Mouse (Mus musculus) kidney, embryonic 16.5 days (tissue): ENCODE measurements at regions not wholly inside any gene's neighbourhood (a gene's known extent, or its start where the extent isn't known, plus 50 kb on each side); places are given as distances from the start of the nearest gene placed in this dataset.

Source experiments
- ATAC-seq: fragments of 200-750 bp; cut with Nextera tagmentation; 2 replicates; pipeline ENCODE4 v1.8.0; 2017; ENCODE audit warnings: moderate TSS enrichment; ENCODE audit not compliant: low FRiP score, low TSS enrichment
- H3K27ac ChIP-seq: fragments of 300-500 bp; sonication (generic); 2 replicates; pipeline ENCODE4 v1.5.1; 2014; ENCODE audit warnings: low read length
- H3K27me3 ChIP-seq: fragments of 300-500 bp; sonication (generic); 2 replicates; pipeline ENCODE4 v1.6.1; 2014; ENCODE audit warnings: low read length, control low read depth, mixed read lengths; ENCODE audit not compliant: insufficient read depth
- H3K36me3 ChIP-seq: fragments of 300-500 bp; sonication (generic); 2 replicates; pipeline ENCODE4 v1.6.1; 2014; ENCODE audit warnings: low read length, control low read depth, mixed read lengths; ENCODE audit not compliant: insufficient read depth
- H3K4me1 ChIP-seq: fragments of 300-500 bp; sonication (generic); 2 replicates; pipeline ENCODE4 v1.6.1; 2014; ENCODE audit warnings: low read length, control low read depth, mixed read lengths; ENCODE audit not compliant: insufficient read depth
- H3K4me2 ChIP-seq: fragments of 300-500 bp; sonication (generic); replicated peaks from 2 replicates; pipeline ENCODE4 v1.6.1; 2014; ENCODE audit warnings: low read depth, low read length
- H3K4me3 ChIP-seq: fragments of 300-500 bp; sonication (generic); 2 replicates; pipeline ENCODE4 v1.5.1; 2014; ENCODE audit warnings: mild to moderate bottlenecking, low read length
- H3K9ac ChIP-seq: fragments of 300-500 bp; sonication (generic); replicated peaks from 2 replicates; pipeline ENCODE4 v1.6.1; 2014; ENCODE audit warnings: low read length
- H3K9me3 ChIP-seq: fragments of 300-500 bp; sonication (generic); 2 replicates; pipeline ENCODE4 v1.6.1; 2016; ENCODE audit warnings: low read length, control low read depth
- WGBS: fragments of 180-500 bp; shearing (Covaris S2); extraction: QIAGEN DNeasy Blood & Tissue Kit; methylation state at CpG from one replicate; pipeline ENCODE4 v1.1.7; 2014; 5-methylcytosine and 5-hydroxymethylcytosine counted together

DNA sequence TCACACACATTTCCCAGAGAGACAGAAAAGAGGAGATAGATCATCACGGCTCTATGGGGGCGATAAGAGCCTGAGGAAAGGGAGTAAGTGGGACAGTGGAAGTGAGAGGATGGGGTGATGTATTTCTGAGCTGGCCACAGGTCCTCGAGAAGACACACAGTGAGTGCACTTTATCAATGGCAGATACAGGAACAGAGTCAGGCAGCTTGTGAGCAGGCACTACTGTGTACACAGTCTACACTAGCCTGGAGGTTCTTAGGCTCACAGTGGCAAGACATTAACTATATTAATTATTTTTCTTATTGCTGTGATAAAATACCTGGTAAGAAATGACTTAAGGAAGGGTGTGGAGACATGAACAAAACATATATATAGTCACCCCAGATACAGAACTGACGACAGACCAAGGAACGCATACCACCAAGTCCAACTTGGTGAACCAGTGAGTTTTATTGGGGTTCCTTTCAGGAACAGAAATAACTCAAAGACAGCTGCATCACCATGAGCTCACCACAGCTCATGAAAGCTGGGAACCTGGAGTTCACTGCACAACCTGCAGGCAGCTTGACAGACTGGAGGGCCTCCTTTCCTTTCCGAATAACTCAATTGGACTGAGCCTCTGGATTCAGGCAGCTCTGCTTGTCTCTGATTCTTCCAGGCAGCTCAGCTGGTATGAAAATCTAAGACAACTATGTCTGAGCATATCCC, 51.5 kb upstream of the Slc9a9 start:
- Histone ChIP-seq H3K4me2 (no peak overlapping the region), H3K4me3 (no peak overlapping the region), H3K4me1 (0 out of 2 replicates have a peak, but pooled peaks cover 3% of the 10 kb centered on the region), H3K27me3 (no peaks in the 10 kb centered on the region), H3K9me3 (no peaks in the 10 kb centered on the region), H3K27ac (no peak overlapping the region), H3K9ac (no peak overlapping the region), H3K36me3 (no peaks in the 10 kb centered on the region)
- 78% methylated on average over 6 of the region's 6 CpGs for WGBS
- no peak for ATAC-seq
